Mouse (Mus musculus): ENCODE measurements at regions not wholly inside any gene's neighbourhood (a gene's known extent, or its start where the extent isn't known, plus 50 kb on each side); places are given as distances from the start of the nearest gene placed in this dataset.
"Not testable (repeated sequence)": the region's sequence is repeated elsewhere in the genome, so short reads cannot be mapped to it uniquely, and the experiment has no call there.

DNA sequence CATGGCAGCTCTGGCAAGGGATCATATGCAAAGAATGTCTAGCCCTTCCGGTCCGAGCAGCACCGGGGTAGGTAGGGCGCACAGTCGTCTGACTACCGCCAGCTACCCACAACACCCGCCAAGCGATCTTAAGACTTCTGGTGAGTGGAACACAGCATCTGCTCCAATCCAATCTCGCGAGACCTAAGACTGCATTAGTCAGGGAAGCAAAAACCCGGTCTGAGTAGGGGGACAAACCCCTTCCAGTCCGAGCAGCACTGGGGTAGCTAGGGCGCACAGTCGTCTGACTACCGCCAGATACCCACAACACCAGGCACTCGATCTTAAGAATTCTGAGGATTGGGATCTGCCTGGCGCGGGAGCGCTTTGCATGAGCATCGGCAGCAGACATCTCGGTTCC, 57.1 kb downstream of the Nap1l2 start:
- not testable (repeated sequence) for H3K36me3 ChIP-seq (replicated peaks; ENCODE audit: control insufficient read depth, insufficient read depth, low read depth, low read length); H3K9me3 ChIP-seq (replicated peaks; ENCODE audit: control insufficient read depth, low read length); H3K9ac ChIP-seq (replicated peaks; ENCODE audit: low read length); H3K4me3 ChIP-seq (ENCODE audit: low read depth, low read length); DNase-seq (ENCODE audit: low spot score); H3K4me2 ChIP-seq (ENCODE audit: low read depth, low read length); H3K4me1 ChIP-seq (ENCODE audit: control insufficient read depth, insufficient read depth, low read length); ATAC-seq (replicated peaks; ENCODE audit: insufficient number of reproducible peaks, low FRiP score, low TSS enrichment, low read depth); H3K27ac ChIP-seq (replicated peaks; ENCODE audit: low read depth, low read length); H3K27me3 ChIP-seq (ENCODE audit: control insufficient read depth, insufficient read depth, low read length)
- 70% methylated on average over 21 of the region's 21 CpGs for whole genome bisulfite sequencing

DNA sequence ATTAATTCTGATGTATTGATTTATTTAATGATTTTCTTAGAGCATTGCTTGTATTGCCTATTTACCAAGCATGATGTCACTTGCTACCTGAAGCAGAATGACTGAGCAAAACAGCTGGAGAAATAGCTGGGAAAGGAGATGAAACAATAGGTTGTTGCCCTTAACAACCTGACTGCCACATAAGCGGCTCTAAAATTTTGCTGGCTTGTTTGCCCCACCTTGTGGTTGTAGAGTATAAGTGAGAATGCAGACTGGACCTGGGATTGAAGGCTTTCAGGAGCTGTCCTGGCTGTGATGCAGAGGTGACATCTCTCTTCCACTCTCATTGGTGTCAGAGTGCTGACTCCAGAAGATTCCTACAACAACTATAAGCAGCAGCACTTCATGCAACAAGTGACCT, 77.3 kb downstream of the Nap1l2 start:
- Histone ChIP-seq H3K4me1 (ENCODE audit: control insufficient read depth, insufficient read depth, low read length) (no peaks in the 10 kb centered on the region), H3K9ac (replicated peaks; ENCODE audit: low read length) (no peak overlapping the region), H3K4me2 (ENCODE audit: low read depth, low read length) (no peak overlapping the region), H3K27me3 (ENCODE audit: control insufficient read depth, insufficient read depth, low read length) (no peaks in the 10 kb centered on the region), H3K27ac (replicated peaks; ENCODE audit: low read depth, low read length) (no peak overlapping the region), H3K4me3 (ENCODE audit: low read depth, low read length) (no peak overlapping the region), H3K9me3 (replicated peaks; ENCODE audit: control insufficient read depth, low read length) (no peaks in the 10 kb centered on the region), H3K36me3 (replicated peaks; ENCODE audit: control insufficient read depth, insufficient read depth, low read depth, low read length) (no peaks in the 10 kb centered on the region)
- WGBS: 21% methylated on average over 1 of the region's 1 CpGs
- DNase-seq (ENCODE audit: low spot score) (peak; percentile 60), ATAC-seq (replicated peaks; ENCODE audit: insufficient number of reproducible peaks, low FRiP score, low TSS enrichment, low read depth) (no peak)

DNA sequence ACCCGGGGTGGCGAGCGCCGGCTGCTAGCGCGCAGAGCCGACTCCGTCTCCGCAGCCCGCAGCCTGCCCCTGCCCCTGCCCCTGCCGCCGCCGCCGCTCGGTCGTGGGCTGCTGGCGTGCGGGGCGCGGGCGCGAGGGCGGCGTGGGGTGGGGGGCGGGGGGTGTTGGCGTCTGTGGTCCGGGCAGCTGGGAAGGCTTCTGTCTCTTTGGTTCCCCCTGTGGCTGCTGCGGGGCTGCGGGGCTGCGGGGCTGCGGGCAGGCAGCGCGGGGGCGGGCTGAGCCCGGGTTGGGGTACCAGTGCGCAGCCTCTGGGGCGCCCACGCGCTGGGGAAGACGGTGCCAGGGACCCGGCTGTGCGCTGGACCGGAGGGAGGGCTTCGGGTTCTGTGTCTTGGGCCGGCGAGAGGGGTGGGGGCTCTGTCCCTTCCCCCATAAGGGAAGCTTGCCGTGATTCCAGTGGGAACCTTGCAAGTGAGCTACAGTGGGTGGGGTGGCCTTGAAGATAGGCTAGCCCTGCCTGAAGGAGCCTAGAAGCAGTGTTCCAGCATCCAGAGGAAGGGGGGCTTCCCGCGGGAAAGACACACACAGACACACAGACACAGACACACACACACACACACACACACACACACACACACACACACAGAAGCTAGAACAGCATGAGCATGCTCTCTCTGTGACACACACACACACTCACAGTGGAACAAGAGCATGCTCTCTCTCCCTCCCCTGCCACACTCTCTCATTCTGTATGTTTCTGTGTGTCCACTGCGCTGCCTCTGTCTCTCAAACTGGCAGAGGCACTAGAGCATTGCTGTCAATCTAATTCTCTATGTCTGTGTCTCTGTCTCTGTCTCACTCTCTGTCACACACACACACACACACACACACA, 118.5 kb downstream of the Nap1l2 start:
- not testable (repeated sequence) for H3K9me3 ChIP-seq (replicated peaks; ENCODE audit: control insufficient read depth, low read length); H3K36me3 ChIP-seq (replicated peaks; ENCODE audit: control insufficient read depth, insufficient read depth, low read depth, low read length); H3K27me3 ChIP-seq (ENCODE audit: control insufficient read depth, insufficient read depth, low read length); H3K4me1 ChIP-seq (ENCODE audit: control insufficient read depth, insufficient read depth, low read length); H3K4me3 ChIP-seq (ENCODE audit: low read depth, low read length); H3K4me2 ChIP-seq (ENCODE audit: low read depth, low read length); H3K9ac ChIP-seq (replicated peaks; ENCODE audit: low read length); H3K27ac ChIP-seq (replicated peaks; ENCODE audit: low read depth, low read length); DNase-seq (ENCODE audit: low spot score)
- ATAC-seq (replicated peaks; ENCODE audit: insufficient number of reproducible peaks, low FRiP score, low TSS enrichment, low read depth): peak; percentile 46; the same call in 1 of the 2 replicates
- WGBS: 57% methylated on average over 2 of the region's 50 CpGs

DNA sequence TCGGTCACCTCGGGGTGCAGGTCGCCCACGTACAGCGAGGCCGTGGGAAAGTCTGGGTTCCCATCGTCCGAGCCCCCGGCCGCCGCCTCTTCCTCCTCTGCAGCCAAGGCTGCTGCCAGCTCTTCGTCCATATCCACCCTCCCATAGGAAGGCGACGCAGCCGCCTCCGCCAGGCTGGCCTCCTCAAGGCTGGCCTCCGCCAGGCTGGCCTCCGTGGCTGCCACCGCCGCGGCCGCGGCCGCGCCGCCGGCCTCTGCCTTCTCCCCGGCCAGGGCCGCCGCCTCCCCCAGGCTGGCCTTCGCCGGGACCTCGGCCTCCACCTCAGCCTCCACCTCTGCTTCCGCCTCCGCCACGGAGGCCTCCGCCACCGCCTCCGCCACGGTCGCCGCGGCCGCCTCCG, 119.3 kb downstream of the Nap1l2 start:
- ATAC-seq (replicated peaks; ENCODE audit: insufficient number of reproducible peaks, low FRiP score, low TSS enrichment, low read depth): 0 out of 2 replicates have a peak, but pooled peaks have one; percentile 42
- DNase-seq (ENCODE audit: low spot score); H3K4me1 ChIP-seq (ENCODE audit: control insufficient read depth, insufficient read depth, low read length); H3K27ac ChIP-seq (replicated peaks; ENCODE audit: low read depth, low read length); H3K27me3 ChIP-seq (ENCODE audit: control insufficient read depth, insufficient read depth, low read length); H3K4me2 ChIP-seq (ENCODE audit: low read depth, low read length); H3K36me3 ChIP-seq (replicated peaks; ENCODE audit: control insufficient read depth, insufficient read depth, low read depth, low read length); H3K9me3 ChIP-seq (replicated peaks; ENCODE audit: control insufficient read depth, low read length); H3K9ac ChIP-seq (replicated peaks; ENCODE audit: low read length); H3K4me3 ChIP-seq (ENCODE audit: low read depth, low read length): not testable (repeated sequence)
- WGBS: no CpG with 5 or more reads among the region's 45 CpGs

DNA sequence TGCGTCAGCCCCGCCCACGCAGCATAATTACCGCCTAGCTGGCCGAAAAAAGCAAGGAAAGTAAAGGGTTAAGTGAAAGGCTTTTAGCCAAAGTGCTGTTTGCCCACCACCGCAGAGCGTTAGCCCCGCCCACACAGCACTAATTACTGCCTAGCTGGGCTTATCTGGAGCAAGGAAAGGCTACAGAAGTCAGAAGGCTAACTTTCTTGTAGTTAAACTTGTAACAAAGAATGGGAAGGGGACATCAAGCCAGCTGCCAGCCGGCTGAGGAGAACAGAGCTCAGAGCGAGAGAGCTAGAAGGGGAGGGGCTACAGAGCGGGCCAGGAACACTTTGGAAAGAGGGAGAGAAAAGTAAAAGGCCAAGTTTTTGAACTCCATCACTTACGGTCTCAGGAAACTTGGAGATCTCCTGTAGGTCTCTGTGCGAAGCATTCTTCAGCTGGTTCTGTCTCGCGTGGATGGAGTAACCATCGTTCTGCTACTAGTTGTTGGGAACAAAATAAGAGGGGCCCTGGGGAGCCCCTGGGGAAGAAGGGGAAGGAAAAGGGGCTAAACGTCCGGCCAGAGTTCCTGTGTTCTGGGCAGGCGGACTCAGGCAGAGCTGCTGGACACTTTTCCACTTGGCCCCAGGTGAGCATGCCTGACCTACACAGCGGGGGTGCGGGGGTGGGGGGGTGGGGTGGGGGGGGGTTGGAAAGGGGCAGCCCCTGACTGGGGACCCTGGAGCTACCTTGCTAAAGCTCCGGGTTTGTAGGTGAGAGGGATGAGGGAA, 98.3 kb downstream of the 1700018G05Rik start:
- Histone ChIP-seq H3K4me3 (ENCODE audit: low read depth, low read length) (peak overlapping the region; percentile 40), H3K9ac (replicated peaks; ENCODE audit: low read length) (peak overlapping the region; percentile 48), H3K27ac (replicated peaks; ENCODE audit: low read depth, low read length) (peak overlapping the region; percentile 65), H3K4me2 (ENCODE audit: low read depth, low read length) (no peak overlapping the region; the same call in 1 of the 2 replicates), H3K36me3 (replicated peaks; ENCODE audit: control insufficient read depth, insufficient read depth, low read depth, low read length) (no peaks in the 10 kb centered on the region), H3K27me3 (ENCODE audit: control insufficient read depth, insufficient read depth, low read length) (no peaks in the 10 kb centered on the region; the same call in 1 of the 2 replicates), H3K4me1 (ENCODE audit: control insufficient read depth, insufficient read depth, low read length) (no peaks in the 10 kb centered on the region), H3K9me3 (replicated peaks; ENCODE audit: control insufficient read depth, low read length) (no peaks in the 10 kb centered on the region)
- WGBS: 13% methylated on average over 20 of the region's 22 CpGs
- ATAC-seq (replicated peaks; ENCODE audit: insufficient number of reproducible peaks, low FRiP score, low TSS enrichment, low read depth) (peak; percentile 73), DNase-seq (ENCODE audit: low spot score) (peak; percentile 79)

DNA sequence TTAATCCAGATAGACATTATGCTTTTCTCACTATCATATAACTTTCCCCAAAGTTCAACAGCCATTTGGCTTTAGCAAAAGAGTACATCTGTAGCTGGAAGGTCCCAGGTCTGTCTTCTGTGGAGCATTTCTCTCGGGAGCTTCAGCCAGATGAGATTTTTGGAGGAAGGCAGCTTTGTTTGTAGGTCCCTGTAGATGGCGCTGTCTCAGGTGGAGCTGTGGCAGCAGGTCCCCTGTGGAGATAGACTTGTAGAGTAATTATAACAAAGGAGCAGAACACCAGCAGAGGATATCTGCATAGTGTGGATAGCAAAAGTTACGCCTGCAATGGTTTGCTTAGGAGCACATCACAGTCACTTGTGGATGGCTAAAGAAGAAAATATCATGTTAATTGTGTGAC, 97.3 kb downstream of the 1700018G05Rik start:
- H3K9ac ChIP-seq (replicated peaks; ENCODE audit: low read length); H3K27ac ChIP-seq (replicated peaks; ENCODE audit: low read depth, low read length); H3K4me3 ChIP-seq (ENCODE audit: low read depth, low read length); H3K36me3 ChIP-seq (replicated peaks; ENCODE audit: control insufficient read depth, insufficient read depth, low read depth, low read length); H3K27me3 ChIP-seq (ENCODE audit: control insufficient read depth, insufficient read depth, low read length); ATAC-seq (replicated peaks; ENCODE audit: insufficient number of reproducible peaks, low FRiP score, low TSS enrichment, low read depth); H3K4me2 ChIP-seq (ENCODE audit: low read depth, low read length); H3K9me3 ChIP-seq (replicated peaks; ENCODE audit: control insufficient read depth, low read length); H3K4me1 ChIP-seq (ENCODE audit: control insufficient read depth, insufficient read depth, low read length): not testable (repeated sequence)
- 20% methylated on average over 3 of the region's 3 CpGs for WGBS
- DNase-seq (ENCODE audit: low spot score): peak; percentile 1

DNA sequence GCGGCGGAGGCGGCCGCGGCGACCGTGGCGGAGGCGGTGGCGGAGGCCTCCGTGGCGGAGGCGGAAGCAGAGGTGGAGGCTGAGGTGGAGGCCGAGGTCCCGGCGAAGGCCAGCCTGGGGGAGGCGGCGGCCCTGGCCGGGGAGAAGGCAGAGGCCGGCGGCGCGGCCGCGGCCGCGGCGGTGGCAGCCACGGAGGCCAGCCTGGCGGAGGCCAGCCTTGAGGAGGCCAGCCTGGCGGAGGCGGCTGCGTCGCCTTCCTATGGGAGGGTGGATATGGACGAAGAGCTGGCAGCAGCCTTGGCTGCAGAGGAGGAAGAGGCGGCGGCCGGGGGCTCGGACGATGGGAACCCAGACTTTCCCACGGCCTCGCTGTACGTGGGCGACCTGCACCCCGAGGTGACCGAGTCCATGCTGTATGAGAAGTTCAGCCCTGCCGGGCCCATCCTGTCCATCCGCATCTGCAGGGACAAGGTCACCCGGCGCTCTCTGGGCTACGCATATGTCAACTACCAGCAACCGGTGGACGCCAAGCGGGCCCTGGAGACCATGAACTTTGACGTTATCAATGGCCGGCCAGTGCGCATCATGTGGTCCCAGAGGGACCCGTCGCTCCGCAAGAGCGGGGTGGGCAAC, 85.4 kb downstream of the 1700018G05Rik start:
- not testable (repeated sequence) for H3K9ac ChIP-seq (replicated peaks; ENCODE audit: low read length); H3K4me2 ChIP-seq (ENCODE audit: low read depth, low read length); H3K9me3 ChIP-seq (replicated peaks; ENCODE audit: control insufficient read depth, low read length); H3K4me3 ChIP-seq (ENCODE audit: low read depth, low read length); DNase-seq (ENCODE audit: low spot score); H3K4me1 ChIP-seq (ENCODE audit: control insufficient read depth, insufficient read depth, low read length); H3K36me3 ChIP-seq (replicated peaks; ENCODE audit: control insufficient read depth, insufficient read depth, low read depth, low read length); H3K27ac ChIP-seq (replicated peaks; ENCODE audit: low read depth, low read length); H3K27me3 ChIP-seq (ENCODE audit: control insufficient read depth, insufficient read depth, low read length)
- no CpG with 5 or more reads among the region's 61 CpGs for WGBS
- ATAC-seq (replicated peaks; ENCODE audit: insufficient number of reproducible peaks, low FRiP score, low TSS enrichment, low read depth): peak; percentile 46; the same call in 1 of the 2 replicates

Measured in embryonic facial prominence, embryonic 11.5 days (tissue).